Mouse (Mus musculus) C2C12 (cell line): ENCODE data around the gene Pex19.

Experiments used
- CTCF ChIP-seq: IDR thresholded peaks from one replicate; pipeline ENCODE4 v1.5.1; 2011; ENCODE audit not compliant: control insufficient read depth, insufficient read depth, insufficient read length
- MAX ChIP-seq: IDR thresholded peaks from one replicate; pipeline ENCODE4 v1.6.1; 2011; ENCODE audit warnings: mild to moderate bottlenecking, control low read depth
- MYOD1 ChIP-seq: IDR thresholded peaks from one replicate; pipeline ENCODE4 v1.6.1; 2011; ENCODE audit warnings: low read depth; ENCODE audit not compliant: control insufficient read depth, insufficient read length

DNA sequence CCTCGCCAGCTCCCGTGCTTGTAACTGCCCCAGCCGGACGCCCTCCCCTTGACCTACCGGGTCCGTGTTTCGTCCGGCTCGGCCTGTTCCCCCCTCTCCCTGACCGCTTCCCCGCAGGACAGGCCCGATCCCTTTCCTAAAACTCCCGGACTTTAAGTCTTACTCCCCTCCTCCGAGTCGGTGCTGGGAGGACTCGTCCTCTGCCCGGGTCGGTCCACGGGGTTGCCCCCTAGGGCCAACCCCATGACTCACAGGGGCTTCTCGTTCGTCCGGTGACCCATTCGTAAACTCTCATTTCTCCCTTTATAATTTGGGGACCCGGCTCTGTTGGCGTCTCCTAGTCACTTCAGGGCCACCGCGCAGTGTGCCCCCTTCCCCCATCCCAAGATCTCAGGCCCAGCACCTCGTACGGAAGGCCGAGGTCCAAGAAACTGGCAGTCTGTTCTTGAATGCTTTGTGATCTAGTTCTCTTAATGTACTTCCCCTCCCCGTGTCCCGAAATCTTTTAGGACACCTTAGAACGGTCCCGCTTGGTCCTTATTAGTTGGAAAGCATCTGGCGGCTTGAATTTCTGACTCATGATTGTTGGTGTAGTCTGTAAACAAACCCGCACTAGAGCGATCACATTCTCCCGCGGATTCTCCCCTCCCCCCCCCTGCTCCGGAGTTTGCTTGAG lies 21.9 kb downstream of the Pex19 start:
- no peak for TF ChIP-seq CTCF
- no peak for TF ChIP-seq MAX
- TF ChIP-seq MYOD1, result no peak
